Comparison of ENCODE assay signal across 10 mouse cellular contexts in genomic region chr1:89923642-89924020, GRCm38 (mm10). TPM values are rescaled to one million over a fixed set of nuclear protein-coding genes. Genes with fewer than 3 reads are reported as not detected.
DNase-seq lines count a peak whose midpoint lies in the region; ATAC-seq lines count a peak whose summit lies in the region.
"Had no signal": no experiment of that assay in that cellular context is flagged by ENCODE, and none has a peak within 500 bp of the region (broad histone marks: within the 10 kb centered on the region; RNA-seq: fewer than 3 reads in every experiment).

No protein-coding gene starts in this region.

- ATAC-seq in forebrain, embryonic 16.5 days: no peak
- no peak for ATAC-seq in liver, embryonic 11.5 days (replicated peaks; ENCODE audit: low FRiP score)
- ATAC-seq in limb, embryonic 11.5 days (ENCODE audit: insufficient number of reproducible peaks, low FRiP score, low TSS enrichment, low read depth): no peak
- no peak for ATAC-seq in neural tube, embryonic 14.5 days (ENCODE audit: low read depth)
- no peak for ATAC-seq in frontal cortex, adult (ENCODE audit: low TSS enrichment)

- H3K27me3 ChIP-seq in forebrain, embryonic 10.5 days (ENCODE audit: poor library complexity, severe bottlenecking): peaks cover 100% of the 10 kb centered on the region
- H3K27me3 ChIP-seq in forebrain, embryonic 16.5 days (replicated peaks; ENCODE audit: control insufficient read depth, insufficient read depth, low read length): peaks cover 97% of the 10 kb centered on the region
- peaks cover 96% of the 10 kb centered on the region for H3K27me3 ChIP-seq in liver, embryonic 11.5 days (replicated peaks; ENCODE audit: control insufficient read depth, insufficient read depth, low read length)
- H3K27me3 ChIP-seq in limb, embryonic 11.5 days (ENCODE audit: control insufficient read depth, insufficient read depth, low read length): peaks cover 83% of the 10 kb centered on the region
- peaks cover 11% of the 10 kb centered on the region; the same call in 1 of the 2 replicates for H3K27me3 ChIP-seq in neural tube, embryonic 14.5 days (ENCODE audit: control insufficient read depth, insufficient read depth, low read length)

- peaks cover 7% of the 10 kb centered on the region for H3K9me3 ChIP-seq in forebrain, embryonic 10.5 days
- H3K9me3 ChIP-seq in forebrain, embryonic 16.5 days (ENCODE audit: control insufficient read depth, low read length): no peaks in the 10 kb centered on the region
- no peaks in the 10 kb centered on the region for H3K9me3 ChIP-seq in liver, embryonic 11.5 days (ENCODE audit: control insufficient read depth, low read length)
- H3K9me3 ChIP-seq in limb, embryonic 11.5 days (ENCODE audit: control insufficient read depth, low read length): no peaks in the 10 kb centered on the region
- H3K9me3 ChIP-seq in neural tube, embryonic 14.5 days (ENCODE audit: control insufficient read depth, low read length): no peaks in the 10 kb centered on the region

- no peak overlapping the region for H3K4me2 ChIP-seq in forebrain, embryonic 16.5 days (ENCODE audit: low read length)
- peak overlapping the region; percentile 16; the same call in 1 of the 2 replicates for H3K4me2 ChIP-seq in liver, embryonic 11.5 days
- H3K4me2 ChIP-seq in limb, embryonic 11.5 days (ENCODE audit: low read depth, severe bottlenecking): peak overlapping the region; percentile 47
- H3K4me2 ChIP-seq in neural tube, embryonic 14.5 days (ENCODE audit: low read depth, low read length): peak overlapping the region; percentile 42; the same call in 1 of the 2 replicates

- peak overlapping the region; percentile 43 for H3K4me3 ChIP-seq in forebrain, embryonic 10.5 days
- no peak overlapping the region for H3K4me3 ChIP-seq in forebrain, embryonic 16.5 days (replicated peaks; ENCODE audit: low read length)
- H3K4me3 ChIP-seq in liver, embryonic 11.5 days (ENCODE audit: low read depth, low read length): no peak overlapping the region
- H3K4me3 ChIP-seq in limb, embryonic 11.5 days (ENCODE audit: low read depth, low read length): no peak overlapping the region
- no peak overlapping the region for H3K4me3 ChIP-seq in neural tube, embryonic 14.5 days (ENCODE audit: low read depth, low read length)

- 2% methylated on average over 14 of the region's 14 CpGs for WGBS in forebrain, embryonic 10.5 days
- 7% methylated on average over 14 of the region's 14 CpGs for WGBS in forebrain, embryonic 16.5 days
- WGBS in liver, embryonic 11.5 days: 14% methylated on average over 14 of the region's 14 CpGs
- 16% methylated on average over 14 of the region's 14 CpGs for WGBS in limb, embryonic 11.5 days
- WGBS in neural tube, embryonic 14.5 days: 10% methylated on average over 14 of the region's 14 CpGs

- H3K9ac ChIP-seq in forebrain, embryonic 16.5 days (replicated peaks; ENCODE audit: low read depth, low read length): no peak overlapping the region
- no peak overlapping the region for H3K9ac ChIP-seq in liver, embryonic 11.5 days (ENCODE audit: low read depth, low read length)
- no peak overlapping the region for H3K9ac ChIP-seq in limb, embryonic 11.5 days (ENCODE audit: low read length)
- H3K9ac ChIP-seq in neural tube, embryonic 14.5 days (replicated peaks; ENCODE audit: low read depth, low read length): no peak overlapping the region

- H3K27ac ChIP-seq in forebrain, embryonic 10.5 days: 0 out of 2 replicates have a peak overlapping the region, but pooled peaks have one; percentile 58
- H3K27ac ChIP-seq in forebrain, embryonic 16.5 days (ENCODE audit: low read length): no peak overlapping the region
- no peak overlapping the region for H3K27ac ChIP-seq in liver, embryonic 11.5 days (ENCODE audit: low read depth, low read length)
- H3K27ac ChIP-seq in limb, embryonic 11.5 days (replicated peaks; ENCODE audit: low read depth, low read length): no peak overlapping the region
- H3K27ac ChIP-seq in neural tube, embryonic 14.5 days (ENCODE audit: low read depth, low read length): no peak overlapping the region

- no peaks in the 10 kb centered on the region for H3K36me3 ChIP-seq in forebrain, embryonic 10.5 days (replicated peaks)
- no peaks in the 10 kb centered on the region for H3K36me3 ChIP-seq in forebrain, embryonic 16.5 days (ENCODE audit: control insufficient read depth, insufficient read depth)
- H3K36me3 ChIP-seq in liver, embryonic 11.5 days (ENCODE audit: control insufficient read depth, insufficient read depth, low read length): no peaks in the 10 kb centered on the region
- H3K36me3 ChIP-seq in limb, embryonic 11.5 days (ENCODE audit: control insufficient read depth, insufficient read depth, low read length): no peaks in the 10 kb centered on the region
- H3K36me3 ChIP-seq in neural tube, embryonic 14.5 days (ENCODE audit: control insufficient read depth, insufficient read depth, low read length): no peaks in the 10 kb centered on the region

- H3K4me1 ChIP-seq in forebrain, embryonic 10.5 days: peaks cover 64% of the 10 kb centered on the region
- H3K4me1 ChIP-seq in forebrain, embryonic 16.5 days (replicated peaks; ENCODE audit: control insufficient read depth, insufficient read depth, low read length): peaks cover 18% of the 10 kb centered on the region
- H3K4me1 ChIP-seq in liver, embryonic 11.5 days (replicated peaks; ENCODE audit: control insufficient read depth, insufficient read depth, low read length): peaks cover 4% of the 10 kb centered on the region; the same call in 1 of the 2 replicates
- peaks cover 17% of the 10 kb centered on the region for H3K4me1 ChIP-seq in limb, embryonic 11.5 days (ENCODE audit: control insufficient read depth, insufficient read depth, low read length)
- peaks cover 33% of the 10 kb centered on the region; the same call in 1 of the 2 replicates for H3K4me1 ChIP-seq in neural tube, embryonic 14.5 days (ENCODE audit: control insufficient read depth, insufficient read depth, low read length)

- no peak for DNase-seq in forebrain, embryonic 10.5 days (ENCODE audit: extremely low spot score, low spot score)
- DNase-seq in liver, embryonic 11.5 days (ENCODE audit: low spot score): no peak
- DNase-seq in liver: no peak
- DNase-seq in limb, embryonic 11.5 days (ENCODE audit: low spot score): no peak
- DNase-seq in layer of hippocampus, adult 8-10 months (ENCODE audit: low spot score in 2 of 2): no peak
- DNase-seq: cerebellum, postnatal 25 days; layer of hippocampus, postnatal 36 days had no signal

RNA-seq across cellular contexts. Expression of gene Gbx2, which starts 7.3 kb away (rescaled TPM):
- 1.2 and 1.5 TPM in 2 replicates for polyA plus RNA-seq in forebrain, embryonic 10.5 days (2016; fragmentation: Nextera tagmentation; extraction: Ambion mirVana)
- 4.1 and 8.1 TPM in 2 replicates for polyA plus RNA-seq in forebrain, embryonic 16.5 days (2015; fragmentation: Nextera tagmentation; extraction: Ambion mirVana)
- polyA plus RNA-seq in liver, embryonic 11.5 days (2014; fragmentation: Nextera tagmentation; extraction: Ambion mirVana): 2.2 and 2.9 TPM in 2 replicates
- 1.3 and 1.6 TPM in 2 replicates for polyA plus RNA-seq in limb, embryonic 11.5 days (2014; fragmentation: Nextera tagmentation; extraction: Ambion mirVana)
- polyA plus RNA-seq in neural tube, embryonic 14.5 days (2014; fragmentation: Nextera tagmentation; extraction: Ambion mirVana): 25.4 and 30.9 TPM in 2 replicates
- under 1 TPM in 1 of 4 experiments, not detected in 3; 0.20 TPM for total RNA-seq in layer of hippocampus, adult 8-10 months (2022)
